Mouse (Mus musculus): Measurements from ENCODE around the gene Cdh24.

DNA sequence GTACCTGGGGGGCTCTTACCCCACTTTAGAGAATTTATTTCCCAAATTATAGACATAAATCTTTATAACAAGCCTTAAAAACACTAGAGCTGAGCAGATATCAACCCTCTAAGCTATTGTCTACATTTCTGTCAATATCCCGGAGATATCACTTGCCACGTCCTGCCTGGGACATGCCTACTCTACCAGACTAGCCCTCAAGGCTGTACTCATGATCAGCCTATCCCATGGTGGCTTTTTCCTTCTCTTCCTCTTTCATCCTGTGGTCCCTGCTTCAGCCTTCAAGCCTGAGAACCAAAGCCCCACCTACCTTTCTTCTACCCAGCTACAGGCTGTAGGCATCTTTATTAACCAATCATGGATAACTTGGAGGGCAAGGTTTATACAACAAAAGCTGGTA is 11.4 kb downstream of the Cdh24 start:
- no peak for TF ChIP-seq POLR2AphosphoS2 (IDR thresholded peaks at IDR 0.05; ENCODE audit: insufficient read length, low read depth)
- TF ChIP-seq POLR2A (IDR thresholded peaks at IDR 0.05; ENCODE audit: insufficient read length, low read depth) = no peak
- no peak for TF ChIP-seq SRF (IDR thresholded peaks at IDR 0.05; ENCODE audit: control insufficient read depth, insufficient read length, low read depth)
- no peak for TF ChIP-seq MYOG (IDR thresholded peaks at IDR 0.05; ENCODE audit: control insufficient read depth in 1 of 3, insufficient read depth in 1 of 3, insufficient read length in 2 of 3, low read depth in 2 of 3)
- no peak for TF ChIP-seq MAX (IDR thresholded peaks at IDR 0.05; ENCODE audit: low read depth)
- no peak for TF ChIP-seq TCF12 (IDR thresholded peaks at IDR 0.05; ENCODE audit: insufficient read depth, poor library complexity, severe bottlenecking)
- no peak for TF ChIP-seq E2F4 (IDR thresholded peaks at IDR 0.05; ENCODE audit: insufficient read depth)
- no peak for TF ChIP-seq USF1 (IDR thresholded peaks at IDR 0.05; ENCODE audit: low read depth)
- no peak for TF ChIP-seq TCF3 (IDR thresholded peaks at IDR 0.05; ENCODE audit: insufficient read length, low read depth)
- no peak for TF ChIP-seq CEBPB (IDR thresholded peaks at IDR 0.05; ENCODE audit: insufficient read depth, poor library complexity, severe bottlenecking)
- no peak for TF ChIP-seq REST (IDR thresholded peaks at IDR 0.05; ENCODE audit: insufficient read depth, insufficient read length)
